Mouse (Mus musculus) spleen, postnatal 10 days (tissue): Measurements from ENCODE around the gene Slc39a7.
"Not testable (repeated sequence)": the region's sequence is repeated elsewhere in the genome, so short reads cannot be mapped to it uniquely, and the experiment has no call there.

Experiments used
- DNase-seq, 2 experiments: peaks; one replicate each; pipeline ENCODE4 v3.0.0; 2021 to 2022; ENCODE audit warnings: low spot score in 2 of 2

The Slc39a7 gene

GRCm38 (mm10) chr17:34030861-34031326 lies 588 bp downstream of the Slc39a7 start:
- DNase-seq: peak in 1 of 2 experiments; percentile 28

- peak in 1 of 2 experiments; percentile 15 for DNase-seq
Observed at GRCm38 (mm10) chr17:34029890-34030595, 1.4 kb downstream of the Slc39a7 start.

GRCm38 (mm10) chr17:34029150-34029889 lies 2.2 kb downstream of the Slc39a7 start:
- peak in 1 of 2 experiments; percentile 12 for DNase-seq

- no peak for DNase-seq
Observed at GRCm38 (mm10) chr17:34028501-34029149, 2.9 kb downstream of the Slc39a7 start.

GRCm38 (mm10) chr17:34027656-34028223 lies 3.7 kb downstream of the Slc39a7 start, which contains the start of gene H2-Ke6:
H2-Ke6 (minus strand) TSS chr17:34028060.
- DNase-seq: peak; percentile 89 to 92

GRCm38 (mm10) chr17:34026917-34027655 lies 4.4 kb downstream of the Slc39a7 start:
- peak; percentile 51 to 78 for DNase-seq

- no peak for DNase-seq
Observed at GRCm38 (mm10) chr17:34026221-34026620, 5.3 kb downstream of the Slc39a7 start.

- no peak for DNase-seq
Observed at GRCm38 (mm10) chr17:34025756-34026151, 5.7 kb downstream of the Slc39a7 start.

- peak in 1 of 2 experiments; percentile 68 for DNase-seq
Observed at GRCm38 (mm10) chr17:34024861-34025755, 6.4 kb downstream of the Slc39a7 start.

- DNase-seq: peak; percentile 82 to 88
Observed at GRCm38 (mm10) chr17:34024317-34024821, 7.1 kb downstream of the Slc39a7 start, which contains the start of gene Ring1. Ring1 (minus strand) TSS chr17:34024680.

GRCm38 (mm10) chr17:34023678-34024077 lies 7.8 kb downstream of the Slc39a7 start:
- DNase-seq: no peak

- DNase-seq: no peak
Observed at GRCm38 (mm10) chr17:34022987-34023386, 8.5 kb downstream of the Slc39a7 start.

GRCm38 (mm10) chr17:34022414-34022783 lies 9.1 kb downstream of the Slc39a7 start:
- no peak for DNase-seq

- DNase-seq: no peak
Observed at GRCm38 (mm10) chr17:34021539-34022413, 9.7 kb downstream of the Slc39a7 start.

- no peak for DNase-seq
Observed at GRCm38 (mm10) chr17:34013436-34013835, 18.0 kb downstream of the Slc39a7 start.

- DNase-seq: no peak
Observed at GRCm38 (mm10) chr17:34010156-34010555, 21.3 kb downstream of the Slc39a7 start.

GRCm38 (mm10) chr17:34006570-34006969 lies 24.9 kb downstream of the Slc39a7 start:
- DNase-seq: no peak

- peak; percentile 39 to 70 for DNase-seq
Observed at GRCm38 (mm10) chr17:34003426-34003825, 28.1 kb downstream of the Slc39a7 start.

- not testable (repeated sequence) for DNase-seq
Observed at GRCm38 (mm10) chr17:34000796-34001195, 30.7 kb downstream of the Slc39a7 start.
